Mouse (Mus musculus) cerebellum, postnatal 10 days (tissue): ENCODE measurements around the gene Lrfn3.
A peak's percentile ranks its signal among the peaks of the same experiment; 100 is the strongest.

Experiments used
- DNase-seq, 2 experiments: peaks; one replicate each; pipeline ENCODE4 v3.0.0; 2021; ENCODE audit warnings: mixed read lengths in 2 of 2

Gene Lrfn3

DNA sequence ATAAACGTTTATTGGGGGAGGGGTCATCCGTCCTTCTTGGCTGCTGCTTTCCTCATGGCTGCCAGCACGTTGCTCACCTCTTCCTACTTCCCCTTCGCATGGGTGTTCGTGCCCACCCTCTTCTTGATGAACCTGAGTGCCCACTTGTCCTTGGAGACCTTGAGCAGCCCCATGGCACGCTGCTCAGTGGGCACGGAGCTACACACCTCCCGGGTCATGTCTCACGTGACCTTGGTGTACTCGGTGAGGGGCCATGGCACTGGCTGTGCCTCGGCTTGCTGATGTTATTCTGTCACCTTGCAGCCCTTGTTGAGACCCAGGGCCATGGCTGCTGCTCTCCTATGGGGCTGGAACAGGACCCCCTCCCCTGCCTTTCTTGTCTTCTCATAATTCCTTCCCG lies 52.4 kb downstream of the Lrfn3 start:
- DNase-seq = no peak

DNA sequence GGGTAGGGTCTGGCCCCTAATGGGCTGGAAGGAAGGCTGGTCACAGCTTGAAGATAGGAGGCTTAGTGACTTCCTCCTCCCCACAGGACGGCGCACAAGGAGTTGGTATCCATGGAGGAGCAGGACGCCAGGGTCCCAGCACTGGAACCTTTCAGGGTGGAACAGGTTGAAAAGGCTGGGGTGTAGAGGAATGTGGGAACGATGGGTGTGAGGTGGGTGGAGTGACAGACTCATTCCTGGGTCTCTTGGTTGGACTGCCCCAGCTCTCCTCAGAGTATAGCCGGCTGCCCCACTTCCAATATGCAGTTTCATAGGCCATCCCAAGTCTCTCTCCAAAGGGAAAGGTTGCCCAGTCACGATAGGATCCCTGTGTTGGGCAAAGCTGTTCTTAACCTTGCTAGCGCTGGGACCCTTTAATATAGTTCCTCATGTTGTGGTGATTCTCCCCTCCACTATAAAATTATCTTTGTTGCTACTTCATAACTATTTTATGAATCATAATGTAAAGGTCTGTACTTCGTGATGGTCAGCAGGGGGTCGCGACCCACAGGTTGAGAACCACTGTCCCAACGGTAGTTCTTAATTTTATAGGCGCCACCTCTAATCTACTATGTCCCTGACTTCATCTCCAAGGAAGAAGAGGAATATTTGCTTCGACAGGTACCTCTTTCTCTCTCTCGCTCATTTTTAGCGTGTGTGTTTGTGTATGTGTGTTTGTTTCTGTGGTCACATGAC lies 53.0 kb downstream of the Lrfn3 start:
- DNase-seq = no peak

DNA sequence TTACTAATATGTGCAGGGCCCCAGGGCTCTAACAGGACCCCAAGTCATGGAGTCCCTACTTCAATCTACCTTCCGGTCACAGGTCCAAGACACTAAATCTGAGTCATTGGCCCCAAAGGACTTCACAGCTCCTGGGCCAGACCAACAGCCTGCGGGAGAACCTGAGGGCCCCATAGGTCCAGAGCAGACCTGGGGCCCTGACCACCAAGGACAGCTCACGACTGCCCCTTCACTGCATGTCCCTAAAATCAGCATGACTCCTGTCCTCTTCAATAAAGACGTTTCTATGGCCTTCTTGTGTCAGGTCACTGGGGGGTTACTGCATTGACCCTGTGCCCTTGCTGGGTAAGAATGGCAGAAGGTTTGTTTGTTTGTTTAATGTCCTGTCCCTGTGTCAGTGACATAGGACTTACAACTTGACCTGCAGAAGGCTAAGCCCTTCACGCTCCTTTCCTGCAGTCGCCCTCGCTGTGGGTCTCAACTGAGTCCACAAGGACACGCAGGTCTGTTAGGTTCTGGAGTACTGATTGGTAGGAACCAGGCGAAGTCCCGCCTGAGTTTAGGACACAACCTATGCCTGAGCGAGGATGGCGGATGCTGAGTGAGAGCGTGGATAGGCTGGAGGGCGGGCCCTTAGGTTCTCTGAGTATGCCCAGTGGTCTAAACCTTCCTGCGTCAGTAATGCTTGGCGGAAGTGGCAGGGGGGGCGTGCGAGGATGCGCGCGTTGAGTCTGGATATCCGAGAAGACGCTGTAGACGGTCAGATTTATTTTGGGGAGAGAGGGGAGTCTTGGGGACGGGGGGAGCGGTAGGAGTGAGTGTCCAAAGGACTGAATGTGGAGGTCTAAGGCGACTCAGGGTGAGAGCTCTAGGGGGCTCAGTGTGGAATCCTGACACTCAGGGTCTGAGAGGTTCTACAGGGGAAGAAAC lies 54.2 kb downstream of the Lrfn3 start, which contains the start of gene Alkbh6:
Gene Alkbh6, plus strand, starts transcription at position 642 of the 930 bp plus-strand sequence.
- peak; percentile 94 to 96 for DNase-seq

DNA sequence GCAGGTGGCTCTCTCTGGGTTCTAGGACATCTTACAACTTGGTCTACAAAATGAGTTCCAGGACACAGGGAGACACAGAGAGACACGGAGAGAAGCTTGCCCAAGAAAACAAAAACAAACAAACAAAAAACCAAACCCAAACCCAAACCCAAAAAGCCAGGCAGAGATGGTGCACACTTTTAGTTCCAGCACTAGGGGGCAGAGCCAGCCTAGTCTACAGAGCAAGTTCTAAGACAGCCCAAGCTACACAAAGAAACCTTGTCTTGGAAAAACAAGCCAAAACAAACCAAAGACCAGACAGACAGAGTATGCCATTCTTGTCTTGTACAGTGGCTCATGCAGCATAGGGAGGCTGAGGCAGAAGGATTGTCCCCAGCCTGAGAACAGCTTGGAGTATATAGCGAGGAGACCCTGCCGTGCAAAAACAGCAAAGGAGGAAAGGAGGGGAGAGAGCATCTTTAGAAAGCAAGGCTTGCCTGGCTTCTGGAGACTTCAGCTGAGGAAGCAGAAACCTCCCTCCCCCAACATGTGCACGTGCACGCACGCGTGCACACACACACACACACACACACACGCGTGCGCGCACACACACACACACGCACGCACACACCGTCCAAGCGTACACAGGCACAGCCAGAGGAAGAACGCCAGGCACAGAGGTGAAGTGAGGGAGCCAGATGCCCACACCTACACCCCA lies 56.3 kb downstream of the Lrfn3 start:
- DNase-seq = peak in 1 of 2 experiments; percentile 38
